Mouse (Mus musculus): ENCODE results near the gene Hpcal1.

DNA sequence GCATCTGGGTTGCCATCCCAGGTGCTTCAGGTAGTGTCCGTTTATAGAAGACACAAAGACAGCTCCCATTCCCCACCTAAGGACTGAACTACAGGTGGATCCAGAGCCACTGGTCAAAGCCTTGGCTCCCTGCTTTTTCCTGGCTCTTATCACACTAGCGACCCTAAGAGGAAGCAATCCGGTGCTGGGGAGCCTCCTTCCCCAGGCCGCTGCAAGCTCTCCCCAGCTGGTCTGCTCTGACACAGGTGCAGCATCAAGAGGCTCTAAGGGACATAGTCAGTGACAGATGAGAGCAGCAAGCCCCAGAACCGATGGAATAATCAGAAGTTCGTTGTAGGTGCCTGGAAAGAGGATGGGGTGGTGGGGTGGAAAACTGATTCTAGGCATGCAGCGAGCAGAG, 54.8 kb downstream of the Hpcal1 start:
- no peak for TF ChIP-seq CTCF (IDR thresholded peaks at IDR 0.05; ENCODE audit: borderline replicate concordance, insufficient read depth, low read depth, low read length)
- no peak for TF ChIP-seq POLR2A (IDR thresholded peaks at IDR 0.05; ENCODE audit: borderline replicate concordance, insufficient read depth, low read length)

Measured in cerebellum, adult 2 months (tissue).